Mouse (Mus musculus) hindbrain, embryonic 16.5 days (tissue): ENCODE data around the gene Naglu. TPM values are rescaled to one million over a fixed set of nuclear protein-coding genes. Genes with fewer than 3 reads are reported as not detected.
"Not testable (repeated sequence)": the region's sequence is repeated elsewhere in the genome, so short reads cannot be mapped to it uniquely, and the experiment has no call there.

Experiments
- ATAC-seq: fragments of 200-750 bp; cut with Nextera tagmentation; 2 replicates; pipeline ENCODE4 v1.8.0; 2017; ENCODE audit warnings: moderate TSS enrichment, moderate library complexity
- H3K27ac ChIP-seq: fragments of 300-500 bp; sonication (generic); 2 replicates; pipeline ENCODE4 v1.5.1; 2014; ENCODE audit warnings: low read depth, mild to moderate bottlenecking, control low read depth, low read length, moderate library complexity
- H3K27me3 ChIP-seq: fragments of 300-500 bp; sonication (generic); replicated peaks from 2 replicates; pipeline ENCODE4 v1.6.1; 2014; ENCODE audit warnings: low read length; ENCODE audit not compliant: control insufficient read depth, insufficient read depth
- H3K36me3 ChIP-seq: fragments of 300-500 bp; sonication (generic); 2 replicates; pipeline ENCODE4 v1.6.1; 2014; ENCODE audit warnings: mild to moderate bottlenecking, low read length, moderate library complexity, mixed read lengths; ENCODE audit not compliant: control insufficient read depth, insufficient read depth
- H3K4me1 ChIP-seq: fragments of 300-500 bp; sonication (generic); 2 replicates; pipeline ENCODE4 v1.6.1; 2014; ENCODE audit warnings: low read depth, low read length; ENCODE audit not compliant: control insufficient read depth, insufficient read depth
- H3K4me2 ChIP-seq: fragments of 300-500 bp; sonication (generic); 2 replicates; pipeline ENCODE4 v1.6.1; 2014; ENCODE audit warnings: mild to moderate bottlenecking, low read length, control low read depth, moderate library complexity
- H3K4me3 ChIP-seq: fragments of 300-500 bp; sonication (generic); 2 replicates; pipeline ENCODE4 v1.5.1; 2014; ENCODE audit warnings: mild to moderate bottlenecking, low read length, control low read depth, moderate library complexity
- H3K9ac ChIP-seq: fragments of 300-500 bp; sonication (generic); 2 replicates; pipeline ENCODE4 v1.6.1; 2014; ENCODE audit warnings: low read depth, mild to moderate bottlenecking, control low read depth, low read length, moderate library complexity
- H3K9me3 ChIP-seq: fragments of 300-500 bp; sonication (generic); 2 replicates; pipeline ENCODE4 v1.6.1; 2014; ENCODE audit warnings: mild to moderate bottlenecking, low read length, moderate library complexity; ENCODE audit not compliant: control insufficient read depth
- WGBS: fragments of 180-500 bp; shearing (Covaris S2); extraction: QIAGEN DNeasy Blood & Tissue Kit; methylation state at CpG from one replicate; pipeline ENCODE4 v1.1.7; 2014; 5-methylcytosine and 5-hydroxymethylcytosine counted together
- microRNA-seq: library from miRNA; unstranded; fragments of <30 nt; microRNA quantifications from one replicate; pipeline ENCODE4, GENCODE M21; 2017
- polyA plus RNA-seq: library from polyadenylated mRNA; unstranded; fragments of >200 nt; fragmentation: Nextera tagmentation; extraction: Ambion mirVana; gene quantifications from 2 replicates; pipeline ENCODE4 v1.2.1, GENCODE M21; 2015

The Naglu gene
- polyA plus RNA-seq, 1 experiment from 2014 or later = 13.9 TPM

DNA sequence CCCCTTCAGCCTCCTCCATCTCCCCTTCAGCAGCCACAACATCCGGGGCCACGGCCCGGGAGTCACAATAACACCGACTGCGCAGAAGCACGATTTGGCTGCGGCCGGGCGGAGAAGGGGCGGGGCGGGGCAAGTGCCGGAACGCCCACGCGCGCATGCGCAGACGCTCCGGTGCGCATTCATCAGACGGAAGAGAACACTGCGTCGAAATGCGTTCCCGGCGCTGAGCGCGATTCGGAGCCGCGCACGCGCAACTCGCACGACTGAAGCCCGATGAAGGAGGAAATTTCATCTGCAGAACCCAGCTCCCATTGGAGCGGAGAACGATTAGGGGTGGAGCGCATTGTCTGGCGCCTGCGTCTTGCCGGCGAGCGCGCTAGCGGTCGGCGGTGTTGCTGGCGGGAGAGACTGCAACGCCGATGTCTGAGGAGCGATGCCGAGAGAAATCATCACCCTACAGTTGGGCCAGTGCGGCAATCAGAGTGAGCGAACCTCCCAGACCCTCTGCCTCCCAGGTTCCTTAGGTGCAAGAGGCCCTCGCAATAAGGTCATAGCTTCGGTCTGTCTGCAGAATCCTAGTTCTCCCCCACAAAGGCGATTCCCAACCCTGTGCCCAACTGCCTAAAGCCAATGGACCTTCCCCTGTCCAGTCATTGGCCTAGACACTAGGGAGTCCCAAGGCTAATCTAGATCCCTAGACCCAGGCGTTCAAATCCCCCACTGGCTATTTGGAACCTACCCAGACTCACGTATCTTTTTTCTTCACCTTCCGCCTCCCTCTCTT is 50.1 kb downstream of the Naglu start, which contains the start of the genes Retreg3 and Tubg1:
Gene Retreg3 (minus strand): TSS at position 133 of the 784 bp plus-strand sequence.
Gene Tubg1 (plus strand): TSS at position 178 of the 784 bp plus-strand sequence.
- no peaks in the 10 kb centered on the region for H3K9me3 ChIP-seq
- H3K4me3 ChIP-seq = peak within 1 kb of the TSS; percentile 99
- no peaks in the 10 kb centered on the region; the same call in none of the 2 replicates for H3K36me3 ChIP-seq
- ATAC-seq = peak; percentile 97
- H3K4me1 ChIP-seq = peaks cover 32% of the 10 kb centered on the region
- WGBS = under 1% methylated on average over 61 of the region's 61 CpGs
- peak within 1 kb of the TSS; percentile 93 for H3K27ac ChIP-seq
- peak within 1 kb of the TSS; percentile 99 for H3K9ac ChIP-seq
- H3K27me3 ChIP-seq = no peaks in the 10 kb centered on the region
- peak within 1 kb of the TSS; percentile 95 for H3K4me2 ChIP-seq

DNA sequence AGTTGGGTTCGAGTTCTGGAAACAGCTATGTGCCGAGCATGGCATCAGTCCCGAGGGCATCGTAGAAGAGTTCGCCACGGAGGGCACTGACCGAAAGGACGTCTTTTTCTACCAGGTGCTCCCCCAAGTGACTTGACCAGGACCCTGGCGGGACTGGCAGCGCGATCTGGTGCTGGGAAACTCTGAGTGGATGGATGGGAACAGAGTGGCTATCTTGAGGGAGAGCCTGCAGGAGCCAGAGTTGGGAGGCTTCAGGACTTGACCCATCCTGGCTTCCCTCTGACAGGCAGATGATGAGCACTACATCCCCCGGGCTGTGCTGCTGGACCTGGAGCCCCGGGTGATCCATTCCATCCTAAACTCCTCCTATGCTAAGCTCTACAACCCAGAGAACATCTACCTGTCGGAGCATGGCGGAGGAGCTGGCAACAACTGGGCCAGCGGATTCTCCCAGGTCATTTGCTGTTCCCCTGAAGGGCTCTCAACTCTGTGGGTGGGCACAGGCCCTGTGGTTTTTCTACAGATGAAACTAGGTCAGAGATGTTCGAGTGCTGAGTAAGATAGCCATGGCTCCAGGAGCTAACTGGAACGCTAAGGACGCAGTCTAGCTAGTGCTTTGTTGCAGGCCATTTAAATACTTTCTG is 50.9 kb downstream of the Naglu start:
- Histone ChIP-seq H3K4me1 (peaks cover 28% of the 10 kb centered on the region), H3K4me3 (peak overlapping the region; percentile 99), H3K9me3 (no peaks in the 10 kb centered on the region), H3K27ac (peak overlapping the region; percentile 88), H3K27me3 (no peaks in the 10 kb centered on the region), H3K36me3 (no peaks in the 10 kb centered on the region; the same call in none of the 2 replicates), H3K4me2 (peak overlapping the region; percentile 88), H3K9ac (peak overlapping the region; percentile 73)
- ATAC-seq = no peak
- WGBS = 20% methylated on average over 19 of the region's 19 CpGs

DNA sequence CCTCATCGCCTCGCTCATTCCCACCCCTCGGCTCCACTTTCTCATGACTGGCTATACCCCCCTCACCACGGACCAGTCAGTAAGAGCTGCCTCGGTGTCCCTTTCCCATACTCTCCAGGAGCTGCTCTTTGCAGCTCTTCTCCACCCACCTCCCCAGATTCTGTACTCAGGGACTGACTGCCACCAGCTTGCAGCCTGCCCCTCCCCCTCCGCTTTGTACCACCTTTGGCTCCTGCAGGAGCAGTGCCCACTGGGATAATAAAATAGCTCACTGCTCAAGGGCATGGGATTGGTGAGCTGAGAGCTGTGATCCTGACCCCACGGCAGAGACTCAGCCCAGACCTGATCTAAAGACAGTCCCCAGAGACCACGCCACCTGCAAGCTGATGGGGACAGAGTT is 54.7 kb downstream of the Naglu start:
- H3K4me1 ChIP-seq, ATAC-seq, H3K4me3 ChIP-seq, H3K27me3 ChIP-seq, H3K9ac ChIP-seq, H3K27ac ChIP-seq, H3K4me2 ChIP-seq, H3K9me3 ChIP-seq: not testable (repeated sequence)
- H3K36me3 ChIP-seq = peaks cover 12% of the 10 kb centered on the region
- WGBS = 97% methylated on average over 8 of the region's 8 CpGs

- H3K9ac ChIP-seq, H3K27ac ChIP-seq, H3K4me1 ChIP-seq, ATAC-seq, H3K4me2 ChIP-seq, H3K4me3 ChIP-seq, H3K9me3 ChIP-seq, H3K27me3 ChIP-seq: not testable (repeated sequence)
- peaks cover 12% of the 10 kb centered on the region for H3K36me3 ChIP-seq
- 100% methylated on average over 6 of the region's 9 CpGs for WGBS
These were observed 55.2 kb downstream of the Naglu start for GRCm38 (mm10) chr11:101125008-101125407.

GRCm38 (mm10) chr11:101127075-101127474 is 57.3 kb downstream of the Naglu start:
- no peaks in the 10 kb centered on the region for H3K4me1 ChIP-seq

More at GRCm38 (mm10) chr11:101127075-101127474, 57.3 kb downstream of the Naglu start:
- Histone ChIP-seq H3K4me2 (no peak overlapping the region), H3K36me3 (peaks cover 12% of the 10 kb centered on the region), H3K27me3 (no peaks in the 10 kb centered on the region), H3K9me3 (no peaks in the 10 kb centered on the region), H3K27ac (no peak overlapping the region), H3K9ac (no peak overlapping the region), H3K4me3 (no peak overlapping the region)
- WGBS = 100% methylated on average over 1 of the region's 1 CpGs
- ATAC-seq = no peak

Small RNAs within 50 kb of the gene (microRNA-seq; reads per million reads assigned to microRNA genes)
- 4.2 reads per million, percentile 14 among the genes with 10 or more reads in this experiment for gene Mir6928

Other genes starting within 250 kb of the Naglu start
- gene Stat5b, start 219.3 kb upstream of the Naglu start, polyA plus RNA-seq = 15.0 and 18.9 TPM in 2 replicates
- 1.8 and 2.4 TPM in 2 replicates for gene Stat5a, start 210.7 kb upstream of the Naglu start, polyA plus RNA-seq
- gene Stat3, start 130.5 kb upstream of the Naglu start, polyA plus RNA-seq = 49.2 and 49.5 TPM in 2 replicates
- 47.0 and 61.8 TPM in 2 replicates for gene Cavin1, start 99.1 kb upstream of the Naglu start, polyA plus RNA-seq
- 175 and 179 TPM in 2 replicates for gene Atp6v0a1, start 60.6 kb upstream of the Naglu start, polyA plus RNA-seq
- gene Hsd17b1, start 8.4 kb downstream of the Naglu start, polyA plus RNA-seq = 0.26 and 0.50 TPM in 2 replicates
- gene Coasy, start 12.6 kb downstream of the Naglu start, polyA plus RNA-seq = 42.5 and 45.9 TPM in 2 replicates
- 91.5 and 101 TPM in 2 replicates for gene Mlx, start 17.3 kb downstream of the Naglu start, polyA plus RNA-seq
- gene Psmc3ip, start 25.4 kb downstream of the Naglu start, polyA plus RNA-seq = 17.9 and 19.0 TPM in 2 replicates
- gene Retreg3, start 49.9 kb downstream of the Naglu start, polyA plus RNA-seq = 22.8 and 24.3 TPM in 2 replicates
- gene Tubg1, start 49.9 kb downstream of the Naglu start, polyA plus RNA-seq = 79.6 and 80.2 TPM in 2 replicates
- 56.9 and 60.3 TPM in 2 replicates for gene Tubg2, start 85.9 kb downstream of the Naglu start, polyA plus RNA-seq
- 8.7 and 11.2 TPM in 2 replicates for gene Cntnap1, start 100.5 kb downstream of the Naglu start, polyA plus RNA-seq
- gene Plekhh3, start 101.3 kb downstream of the Naglu start, polyA plus RNA-seq = 9.3 and 9.5 TPM in 2 replicates
- 0.32 and 0.60 TPM in 2 replicates for gene Ccr10, start 105.4 kb downstream of the Naglu start, polyA plus RNA-seq
- gene Ezh1, start 156.5 kb downstream of the Naglu start, polyA plus RNA-seq = 30.0 and 32.4 TPM in 2 replicates
- gene Ramp2, start 176.0 kb downstream of the Naglu start, polyA plus RNA-seq = 100 and 108 TPM in 2 replicates
- gene Vps25, start 183.7 kb downstream of the Naglu start, polyA plus RNA-seq = 128 and 131 TPM in 2 replicates
- 7.2 and 7.3 TPM in 2 replicates for gene Wnk4, start 190.6 kb downstream of the Naglu start, polyA plus RNA-seq
- 0.83 and 1.0 TPM in 2 replicates for gene Cntd1, start 209.0 kb downstream of the Naglu start, polyA plus RNA-seq
- gene Coa3, start 209.1 kb downstream of the Naglu start, polyA plus RNA-seq = 226 and 232 TPM in 2 replicates
- 175 and 182 TPM in 2 replicates for gene Becn1, start 232.3 kb downstream of the Naglu start, polyA plus RNA-seq
- 106 and 117 TPM in 2 replicates for gene Psme3, start 246.2 kb downstream of the Naglu start, polyA plus RNA-seq